Mouse (Mus musculus): ENCODE measurements around the gene Add1. TPM values are rescaled to one million over a fixed set of nuclear protein-coding genes. Genes with fewer than 3 reads are reported as not detected.

Add1 gene
- polyA plus RNA-seq, 1 experiment, result 152 TPM

GRCm38 (mm10) chr5:34528724-34529123 is 44.7 kb upstream of the Add1 start:
- H3K4me3 ChIP-seq (ENCODE audit: extremely low read depth, insufficient read depth, insufficient read length), result no peak overlapping the region
- H3K27ac ChIP-seq (ENCODE audit: insufficient read depth, low read length), result peak overlapping the region; percentile 13; the same call in 1 of the 2 replicates
- WGBS, result 81% methylated on average over 5 of the region's 5 CpGs
- H3K27me3 ChIP-seq (ENCODE audit: control insufficient read depth, insufficient read depth, low read length), result no peaks in the 10 kb centered on the region
- peaks cover 58% of the 10 kb centered on the region for H3K4me1 ChIP-seq (ENCODE audit: control insufficient read depth, insufficient read depth, insufficient read length)
- H3K36me3 ChIP-seq (ENCODE audit: control insufficient read depth, insufficient read depth, low read length), result peaks cover 3% of the 10 kb centered on the region; the same call in 1 of the 2 replicates
- DNase-seq (ENCODE audit: low read depth in 1 of 2, low spot score in 2 of 2), result no peak
- no peak for TF ChIP-seq POLR2A (IDR thresholded peaks at IDR 0.05; ENCODE audit: low read depth, low read length)
- TF ChIP-seq CTCF (IDR thresholded peaks at IDR 0.05; ENCODE audit: extremely low read depth, insufficient read depth, insufficient read length, insufficient replicate concordance), result no peak

GRCm38 (mm10) chr5:34530116-34530515 is 43.3 kb upstream of the Add1 start:
- H3K4me1 ChIP-seq (ENCODE audit: control insufficient read depth, insufficient read depth, insufficient read length), result peaks cover 55% of the 10 kb centered on the region
- H3K4me3 ChIP-seq (ENCODE audit: extremely low read depth, insufficient read depth, insufficient read length), result no peak overlapping the region
- DNase-seq (ENCODE audit: low read depth in 1 of 2, low spot score in 2 of 2), result no peak
- H3K36me3 ChIP-seq (ENCODE audit: control insufficient read depth, insufficient read depth, low read length), result peaks cover 5% of the 10 kb centered on the region; the same call in 1 of the 2 replicates
- H3K27ac ChIP-seq (ENCODE audit: insufficient read depth, low read length), result peak overlapping the region; percentile 12; the same call in 1 of the 2 replicates
- H3K27me3 ChIP-seq (ENCODE audit: control insufficient read depth, insufficient read depth, low read length), result no peaks in the 10 kb centered on the region
- WGBS, result 38% methylated on average over 5 of the region's 5 CpGs
- no peak for TF ChIP-seq CTCF (IDR thresholded peaks at IDR 0.05; ENCODE audit: extremely low read depth, insufficient read depth, insufficient read length, insufficient replicate concordance)
- no peak for TF ChIP-seq POLR2A (IDR thresholded peaks at IDR 0.05; ENCODE audit: low read depth, low read length)

GRCm38 (mm10) chr5:34530687-34531086 is 42.8 kb upstream of the Add1 start:
- 36% methylated on average over 4 of the region's 4 CpGs for WGBS
- DNase-seq (ENCODE audit: low read depth in 1 of 2, low spot score in 2 of 2), result no peak
- Histone ChIP-seq H3K4me3 (ENCODE audit: extremely low read depth, insufficient read depth, insufficient read length) (no peak overlapping the region), H3K27me3 (ENCODE audit: control insufficient read depth, insufficient read depth, low read length) (no peaks in the 10 kb centered on the region), H3K36me3 (ENCODE audit: control insufficient read depth, insufficient read depth, low read length) (peaks cover 5% of the 10 kb centered on the region; the same call in 1 of the 2 replicates), H3K27ac (ENCODE audit: insufficient read depth, low read length) (peak overlapping the region; percentile 51; the same call in 1 of the 2 replicates), H3K4me1 (ENCODE audit: control insufficient read depth, insufficient read depth, insufficient read length) (peaks cover 60% of the 10 kb centered on the region)
- no peak for TF ChIP-seq POLR2A (IDR thresholded peaks at IDR 0.05; ENCODE audit: low read depth, low read length)
- TF ChIP-seq CTCF (IDR thresholded peaks at IDR 0.05; ENCODE audit: extremely low read depth, insufficient read depth, insufficient read length, insufficient replicate concordance), result no peak

- Histone ChIP-seq H3K27me3 (ENCODE audit: control insufficient read depth, insufficient read depth, low read length) (no peaks in the 10 kb centered on the region), H3K4me3 (ENCODE audit: extremely low read depth, insufficient read depth, insufficient read length) (no peak overlapping the region), H3K36me3 (ENCODE audit: control insufficient read depth, insufficient read depth, low read length) (peaks cover 3% of the 10 kb centered on the region; the same call in 1 of the 2 replicates), H3K4me1 (ENCODE audit: control insufficient read depth, insufficient read depth, insufficient read length) (peaks cover 62% of the 10 kb centered on the region), H3K27ac (ENCODE audit: insufficient read depth, low read length) (peak overlapping the region; percentile 64)
- DNase-seq (ENCODE audit: low read depth in 1 of 2, low spot score in 2 of 2), result no peak
- WGBS, result 81% methylated on average over 5 of the region's 5 CpGs
- TF ChIP-seq CTCF (IDR thresholded peaks at IDR 0.05; ENCODE audit: extremely low read depth, insufficient read depth, insufficient read length, insufficient replicate concordance) (no peak), POLR2A (IDR thresholded peaks at IDR 0.05; ENCODE audit: low read depth, low read length) (no peak)
Observed at GRCm38 (mm10) chr5:34533066-34533465, 40.4 kb upstream of the Add1 start.

- peak overlapping the region; percentile 64 for H3K27ac ChIP-seq (ENCODE audit: insufficient read depth, low read length)
Observed at GRCm38 (mm10) chr5:34533820-34534219, 39.6 kb upstream of the Add1 start.

GRCm38 (mm10) chr5:34534776-34535581 is 38.5 kb upstream of the Add1 start:
- TF ChIP-seq CTCF (IDR thresholded peaks at IDR 0.05; ENCODE audit: extremely low read depth, insufficient read depth, insufficient read length, insufficient replicate concordance) (no peak), POLR2A (IDR thresholded peaks at IDR 0.05; ENCODE audit: low read depth, low read length) (no peak)
- no peak for DNase-seq (ENCODE audit: low read depth in 1 of 2, low spot score in 2 of 2)
- H3K36me3 ChIP-seq (ENCODE audit: control insufficient read depth, insufficient read depth, low read length), result peaks cover 2% of the 10 kb centered on the region; the same call in 1 of the 2 replicates

More at GRCm38 (mm10) chr5:34533820-34534219, 39.6 kb upstream of the Add1 start:
- DNase-seq (ENCODE audit: low read depth in 1 of 2, low spot score in 2 of 2), result no peak
- Histone ChIP-seq H3K36me3 (ENCODE audit: control insufficient read depth, insufficient read depth, low read length) (peaks cover 3% of the 10 kb centered on the region; the same call in 1 of the 2 replicates), H3K4me1 (ENCODE audit: control insufficient read depth, insufficient read depth, insufficient read length) (peaks cover 60% of the 10 kb centered on the region), H3K4me3 (ENCODE audit: extremely low read depth, insufficient read depth, insufficient read length) (no peak overlapping the region), H3K27me3 (ENCODE audit: control insufficient read depth, insufficient read depth, low read length) (no peaks in the 10 kb centered on the region)
- TF ChIP-seq POLR2A (IDR thresholded peaks at IDR 0.05; ENCODE audit: low read depth, low read length), result no peak
- no peak for TF ChIP-seq CTCF (IDR thresholded peaks at IDR 0.05; ENCODE audit: extremely low read depth, insufficient read depth, insufficient read length, insufficient replicate concordance)
- WGBS, result 67% methylated on average over 3 of the region's 3 CpGs

More at GRCm38 (mm10) chr5:34534776-34535581, 38.5 kb upstream of the Add1 start:
- H3K4me1 ChIP-seq (ENCODE audit: control insufficient read depth, insufficient read depth, insufficient read length), result peaks cover 64% of the 10 kb centered on the region
- no peaks in the 10 kb centered on the region for H3K27me3 ChIP-seq (ENCODE audit: control insufficient read depth, insufficient read depth, low read length)
- WGBS, result 74% methylated on average over 5 of the region's 5 CpGs
- peak overlapping the region; percentile 73 for H3K27ac ChIP-seq (ENCODE audit: insufficient read depth, low read length)
- no peak overlapping the region for H3K4me3 ChIP-seq (ENCODE audit: extremely low read depth, insufficient read depth, insufficient read length)

All from spleen, adult 2 months (tissue).